Mouse (Mus musculus) bone marrow macrophage, adult 2 months (primary cell): ENCODE data around the gene Ninj1.

ENCODE experiments used
- CTCF ChIP-seq: IDR thresholded peaks from 2 replicates; pipeline ENCODE4 v1.5.1; 2012; ENCODE audit warnings: low read depth, mild to moderate bottlenecking, low read length, moderate library complexity
- POLR2A ChIP-seq: IDR thresholded peaks from 2 replicates; pipeline ENCODE4 v1.6.1; 2012; ENCODE audit warnings: mild to moderate bottlenecking, low read depth, low read length, borderline replicate concordance

GRCm38 (mm10) chr13:49199891-49200290, 12.6 kb downstream of the Ninj1 start:
- TF ChIP-seq CTCF (no peak), POLR2A (no peak)
